Mouse (Mus musculus) lung, embryonic 14.5 days (tissue): Measurements from ENCODE around the gene Epn3. TPM values are rescaled to one million over a fixed set of nuclear protein-coding genes. Genes with fewer than 3 reads are reported as not detected.
A peak's percentile ranks its signal among the peaks of the same experiment; 100 is the strongest.

Experiments
- ATAC-seq: fragments of 200-750 bp; cut with Nextera tagmentation; 2 replicates; pipeline ENCODE4 v1.8.0; 2017; ENCODE audit warnings: mild to moderate bottlenecking, moderate TSS enrichment, moderate library complexity; ENCODE audit not compliant: insufficient read depth
- DNase-seq: peaks from one replicate; pipeline ENCODE4 v3.0.0-alpha.2; 2015
- H3K27ac ChIP-seq: fragments of 300-500 bp; sonication (generic); 2 replicates; pipeline ENCODE4 v1.5.1; 2014; ENCODE audit warnings: low read depth, mild to moderate bottlenecking, moderate library complexity
- H3K27me3 ChIP-seq: fragments of 300-500 bp; sonication (generic); 2 replicates; pipeline ENCODE4 v1.6.1; 2014; ENCODE audit warnings: low read length, control low read depth; ENCODE audit not compliant: insufficient read depth
- H3K36me3 ChIP-seq: fragments of 300-500 bp; sonication (generic); 2 replicates; pipeline ENCODE4 v1.6.1; 2014; ENCODE audit warnings: control low read depth; ENCODE audit not compliant: insufficient read depth
- H3K4me1 ChIP-seq: fragments of 300-500 bp; sonication (generic); 2 replicates; pipeline ENCODE4 v1.6.1; 2014; ENCODE audit warnings: antibody characterized with exemption, control low read depth; ENCODE audit not compliant: insufficient read depth
- H3K4me2 ChIP-seq: fragments of 300-500 bp; sonication (generic); 2 replicates; pipeline ENCODE4 v1.6.1; 2014; ENCODE audit warnings: mild to moderate bottlenecking
- H3K4me3 ChIP-seq: fragments of 300-500 bp; sonication (generic); 2 replicates; pipeline ENCODE4 v1.5.1; 2014; ENCODE audit warnings: low read depth, low read length
- H3K9ac ChIP-seq: fragments of 300-500 bp; sonication (generic); 2 replicates; pipeline ENCODE4 v1.6.1; 2014
- H3K9me3 ChIP-seq: fragments of 300-500 bp; sonication (generic); 2 replicates; pipeline ENCODE4 v1.6.1; 2016; ENCODE audit warnings: low read depth, low read length, control low read depth
- CTCF ChIP-seq: IDR thresholded peaks from 2 replicates; pipeline ENCODE4 v1.5.1; 2016; ENCODE audit warnings: antibody characterized with exemption, low read depth
- WGBS: fragments of 180-500 bp; shearing (Covaris S2); extraction: QIAGEN DNeasy Blood & Tissue Kit; methylation state at CpG from one replicate; pipeline ENCODE4 v1.1.7; 2014; 5-methylcytosine and 5-hydroxymethylcytosine counted together
- polyA plus RNA-seq: library from polyadenylated mRNA; unstranded; fragments of >200 nt; fragmentation: Nextera tagmentation; extraction: Ambion mirVana; gene quantifications from 2 replicates; pipeline ENCODE4 v1.2.1, GENCODE M21; 2014

The Epn3 gene
- polyA plus RNA-seq, result 14.1 and 15.9 TPM in 2 replicates

GRCm38 (mm10) chr11:94499661-94500152, at the start of gene Epn3:
Epn3 (minus strand) TSS chr11:94499974.
- 0 out of 2 replicates have a peak, but pooled peaks cover 3% of the 10 kb centered on the region for H3K36me3 ChIP-seq
- H3K4me3 ChIP-seq, result peak within 1 kb of the TSS; percentile 45
- H3K9me3 ChIP-seq, result no peaks in the 10 kb centered on the region
- H3K4me1 ChIP-seq, result peaks cover 11% of the 10 kb centered on the region
- peak; percentile 32 for TF ChIP-seq CTCF
- DNase-seq (peak; percentile 83), ATAC-seq (peak; percentile 82)
- under 1% methylated on average over 26 of the region's 26 CpGs for WGBS
- peak within 1 kb of the TSS; percentile 62 for H3K9ac ChIP-seq
- peak within 1 kb of the TSS; percentile 92 for H3K27ac ChIP-seq
- peak within 1 kb of the TSS; percentile 69 for H3K4me2 ChIP-seq
- no peaks in the 10 kb centered on the region for H3K27me3 ChIP-seq

- DNase-seq (peak; percentile 98), ATAC-seq (peak; percentile 93)
- no peaks in the 10 kb centered on the region for H3K27me3 ChIP-seq
- peak within 1 kb of the TSS; percentile 60 for H3K4me3 ChIP-seq
- H3K4me1 ChIP-seq, result no peaks in the 10 kb centered on the region
- peak within 1 kb of the TSS; percentile 80 for H3K27ac ChIP-seq
- TF ChIP-seq CTCF, result peak; percentile 97
- no peaks in the 10 kb centered on the region for H3K9me3 ChIP-seq
- no peaks in the 10 kb centered on the region for H3K36me3 ChIP-seq
- H3K4me2 ChIP-seq, result peak within 1 kb of the TSS; percentile 97
- 3% methylated on average over 49 of the region's 49 CpGs for WGBS
- peak within 1 kb of the TSS; percentile 72 for H3K9ac ChIP-seq
These were observed 49.3 kb upstream of the Epn3 start, which contains the start of gene Rsad1 for GRCm38 (mm10) chr11:94548888-94549690. Rsad1 (minus strand) TSS chr11:94549255.

DNA sequence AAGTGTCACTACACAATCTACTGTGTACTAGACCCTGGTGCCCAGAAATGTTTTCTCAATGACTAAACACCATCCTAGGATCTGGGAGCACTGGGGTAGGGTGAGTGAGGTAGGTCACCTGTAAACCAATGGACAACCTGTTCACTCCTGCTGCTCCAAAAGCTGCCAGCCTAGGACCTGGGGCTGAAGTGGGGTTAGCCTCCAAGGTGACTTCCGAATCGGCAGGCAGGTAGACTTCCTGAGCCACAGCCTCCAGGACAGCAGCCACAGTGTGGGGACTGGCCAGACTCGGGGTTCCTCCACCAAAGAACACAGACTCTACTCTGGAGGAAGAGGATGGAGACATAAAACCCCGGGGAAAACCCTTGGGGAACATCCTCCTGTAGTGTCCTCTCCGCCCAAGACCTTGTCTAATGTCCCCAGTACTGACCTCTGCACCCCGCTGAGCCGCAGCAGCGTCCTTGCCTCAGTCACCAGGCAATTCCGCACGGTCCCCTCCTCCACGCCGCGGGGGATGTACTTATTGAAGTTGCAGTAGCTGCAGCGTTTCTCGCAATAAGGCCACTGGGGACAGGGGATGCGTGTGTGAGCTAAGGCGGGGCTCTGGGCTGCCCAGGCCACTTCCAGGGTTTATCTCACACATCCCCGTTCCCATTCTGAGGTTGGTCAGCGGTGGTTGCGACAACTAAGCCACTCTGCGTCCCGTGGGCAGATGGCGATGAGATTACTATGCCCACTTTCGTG, 48.4 kb upstream of the Epn3 start:
- no peak for TF ChIP-seq CTCF
- ATAC-seq, result peak; percentile 45; the same call in 1 of the 2 replicates

GRCm38 (mm10) chr11:94547271-94547670, 47.5 kb upstream of the Epn3 start:
- Histone ChIP-seq H3K4me3 (no peak overlapping the region), H3K4me1 (no peaks in the 10 kb centered on the region), H3K4me2 (no peak overlapping the region), H3K36me3 (peaks cover 3% of the 10 kb centered on the region; the same call in 1 of the 2 replicates), H3K9me3 (no peaks in the 10 kb centered on the region), H3K9ac (no peak overlapping the region), H3K27ac (no peak overlapping the region), H3K27me3 (no peaks in the 10 kb centered on the region)
- WGBS, result 90% methylated on average over 6 of the region's 6 CpGs
- TF ChIP-seq CTCF, result no peak
- ATAC-seq (no peak), DNase-seq (no peak)

More for the DNA sequence above, 48.4 kb upstream of the Epn3 start:
- peak overlapping the region; percentile 72 for H3K9ac ChIP-seq
- H3K4me3 ChIP-seq, result peak overlapping the region; percentile 60
- 10% methylated on average over 24 of the region's 24 CpGs for WGBS
- H3K27me3 ChIP-seq, result no peaks in the 10 kb centered on the region
- H3K27ac ChIP-seq, result no peak overlapping the region
- H3K4me1 ChIP-seq, result no peaks in the 10 kb centered on the region
- peak; percentile 48 for DNase-seq
- H3K9me3 ChIP-seq, result no peaks in the 10 kb centered on the region
- H3K36me3 ChIP-seq, result no peaks in the 10 kb centered on the region
- peak overlapping the region; percentile 97 for H3K4me2 ChIP-seq

DNA sequence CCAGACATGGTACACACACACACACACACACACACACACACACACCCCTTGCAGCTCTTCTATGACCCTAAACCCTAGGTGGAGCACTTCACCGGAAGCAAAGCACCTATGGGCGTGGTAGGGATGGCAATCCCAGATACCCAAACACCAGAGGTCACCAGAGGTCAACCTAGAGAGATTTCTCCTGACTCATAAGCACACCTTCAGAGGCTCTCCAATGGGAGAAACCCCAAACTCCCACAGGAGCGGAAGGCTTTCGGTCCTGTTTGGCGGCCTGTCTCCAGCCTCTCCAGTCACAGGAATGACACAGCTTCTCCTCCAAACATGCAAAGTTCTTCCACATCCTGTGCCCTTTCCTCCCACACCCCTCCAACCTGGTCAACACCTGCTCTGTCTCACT, 46.6 kb upstream of the Epn3 start:
- no peak for TF ChIP-seq CTCF
- DNase-seq (no peak), ATAC-seq (no peak)
- 91% methylated on average over 5 of the region's 5 CpGs for WGBS
- no peak overlapping the region for H3K4me2 ChIP-seq
- H3K27me3 ChIP-seq, result no peaks in the 10 kb centered on the region
- H3K36me3 ChIP-seq, result peaks cover 9% of the 10 kb centered on the region; the same call in 1 of the 2 replicates
- H3K9me3 ChIP-seq, result no peaks in the 10 kb centered on the region
- no peak overlapping the region for H3K9ac ChIP-seq
- no peaks in the 10 kb centered on the region for H3K4me1 ChIP-seq
- no peak overlapping the region for H3K4me3 ChIP-seq
- H3K27ac ChIP-seq, result no peak overlapping the region

- Histone ChIP-seq H3K9ac (peak overlapping the region; percentile 6; the same call in 1 of the 2 replicates), H3K36me3 (peaks cover 9% of the 10 kb centered on the region; the same call in 1 of the 2 replicates), H3K27ac (no peak overlapping the region), H3K27me3 (no peaks in the 10 kb centered on the region), H3K4me2 (peak overlapping the region; percentile 52; the same call in 1 of the 2 replicates), H3K9me3 (no peaks in the 10 kb centered on the region), H3K4me3 (no peak overlapping the region), H3K4me1 (no peaks in the 10 kb centered on the region)
- WGBS, result 50% methylated on average over 18 of the region's 18 CpGs
- DNase-seq (peak; percentile 46), ATAC-seq (no peak)
- no peak for TF ChIP-seq CTCF
These were observed 44.6 kb upstream of the Epn3 start for GRCm38 (mm10) chr11:94544422-94544821.

DNA sequence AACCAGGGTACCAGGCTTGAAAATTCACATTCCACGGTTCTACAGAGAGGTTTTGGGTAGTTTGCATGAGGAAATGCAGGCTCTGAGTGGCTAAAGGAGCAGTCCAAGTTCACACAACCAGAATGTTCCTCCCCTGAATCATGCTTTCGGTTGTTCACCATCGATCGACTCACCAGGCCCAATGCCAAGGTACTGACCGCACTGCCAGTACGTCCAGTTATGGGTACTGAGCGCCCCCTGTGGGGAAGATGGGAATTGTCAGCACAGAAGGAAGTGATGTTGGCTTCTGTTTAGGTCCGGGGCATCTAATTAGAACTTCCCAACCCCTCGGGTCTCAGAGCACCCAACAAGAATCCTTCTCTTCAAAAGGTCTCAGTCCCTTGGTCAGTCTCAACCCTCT, 44.2 kb upstream of the Epn3 start:
- peak overlapping the region; percentile 52; the same call in 1 of the 2 replicates for H3K4me2 ChIP-seq
- H3K4me3 ChIP-seq, result no peak overlapping the region
- H3K27me3 ChIP-seq, result no peaks in the 10 kb centered on the region
- peaks cover 9% of the 10 kb centered on the region; the same call in 1 of the 2 replicates for H3K36me3 ChIP-seq
- TF ChIP-seq CTCF, result peak; percentile 92
- H3K27ac ChIP-seq, result no peak overlapping the region
- no peak overlapping the region for H3K9ac ChIP-seq
- WGBS, result 30% methylated on average over 9 of the region's 9 CpGs
- H3K9me3 ChIP-seq, result no peaks in the 10 kb centered on the region
- DNase-seq (peak; percentile 95), ATAC-seq (peak; percentile 34; the same call in 1 of the 2 replicates)
- H3K4me1 ChIP-seq, result no peaks in the 10 kb centered on the region
